Mouse (Mus musculus): ENCODE measurements around the gene Upk3a.
"Not testable (repeated sequence)": the region's sequence is repeated elsewhere in the genome, so short reads cannot be mapped to it uniquely, and the experiment has no call there.

The Upk3a gene

DNA sequence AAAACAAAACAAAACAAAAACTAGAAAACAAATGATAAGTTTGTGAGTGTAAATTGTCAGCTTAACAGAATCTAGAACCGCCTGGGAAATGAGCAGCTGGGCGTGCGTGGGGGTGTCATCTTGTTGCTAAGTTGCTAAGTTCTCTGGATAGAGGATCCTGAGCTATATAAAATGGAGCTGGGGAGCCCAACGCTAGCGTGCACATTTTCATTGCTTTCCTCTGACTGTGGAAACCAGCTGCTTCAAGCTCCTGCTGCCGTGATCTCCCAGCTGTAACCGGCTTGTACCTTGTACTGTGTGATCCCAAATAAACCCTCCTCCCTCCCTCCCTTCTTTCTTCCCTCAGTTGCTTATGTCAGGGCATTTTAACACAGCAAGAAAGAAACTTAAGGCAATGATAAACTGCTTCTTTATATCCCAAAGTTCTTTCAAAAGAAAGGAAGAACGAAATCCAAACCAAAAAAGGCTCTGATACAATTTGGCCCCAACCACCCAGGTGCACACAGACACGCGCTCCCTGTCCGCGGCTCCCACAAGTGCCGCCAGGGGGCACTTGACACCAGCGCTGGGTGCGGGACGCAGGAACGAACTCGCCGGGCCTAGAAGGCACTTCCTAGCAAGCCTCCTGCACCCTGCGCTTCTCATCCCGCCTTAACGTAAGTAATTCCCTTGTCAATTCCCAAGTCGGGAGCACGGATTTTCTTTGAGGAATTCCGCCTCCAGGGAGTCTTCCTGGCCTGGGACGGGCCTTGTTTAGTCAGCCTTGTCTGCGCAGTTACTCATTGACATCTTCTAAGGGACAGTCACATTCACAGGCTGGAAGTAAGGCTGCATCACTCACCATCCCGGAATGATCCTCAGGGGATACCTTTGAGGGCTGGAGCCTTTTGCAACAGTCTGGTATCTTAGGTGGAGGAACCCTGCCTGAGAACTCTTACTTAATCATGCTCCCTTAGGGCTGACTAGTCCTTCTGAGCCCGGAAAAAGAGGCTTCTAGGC is 15.7 kb upstream of the Upk3a start:
- DNase-seq (ENCODE audit: low spot score in 2 of 2): peak; percentile 44 to 77

DNA sequence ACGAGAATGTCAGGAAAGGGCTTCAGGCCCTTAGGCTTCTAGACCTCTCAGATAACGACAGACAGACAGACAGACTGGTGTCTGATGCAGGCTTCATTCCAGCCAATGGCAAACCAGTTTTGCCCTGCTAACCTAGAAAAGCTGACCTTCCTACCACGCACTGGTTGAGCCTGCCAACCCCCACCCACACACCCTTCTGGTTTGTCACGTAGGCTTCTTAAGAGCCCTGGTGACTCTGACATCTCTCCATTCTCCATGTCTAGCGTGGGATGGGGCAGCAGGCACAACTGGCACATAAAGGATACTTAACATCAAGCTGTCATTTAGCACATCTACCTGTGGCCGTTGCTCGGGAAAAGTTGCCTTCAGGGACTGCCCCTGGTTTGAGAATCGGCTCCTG is 7.3 kb upstream of the Upk3a start:
- DNase-seq (ENCODE audit: low spot score in 2 of 2): no peak

DNA sequence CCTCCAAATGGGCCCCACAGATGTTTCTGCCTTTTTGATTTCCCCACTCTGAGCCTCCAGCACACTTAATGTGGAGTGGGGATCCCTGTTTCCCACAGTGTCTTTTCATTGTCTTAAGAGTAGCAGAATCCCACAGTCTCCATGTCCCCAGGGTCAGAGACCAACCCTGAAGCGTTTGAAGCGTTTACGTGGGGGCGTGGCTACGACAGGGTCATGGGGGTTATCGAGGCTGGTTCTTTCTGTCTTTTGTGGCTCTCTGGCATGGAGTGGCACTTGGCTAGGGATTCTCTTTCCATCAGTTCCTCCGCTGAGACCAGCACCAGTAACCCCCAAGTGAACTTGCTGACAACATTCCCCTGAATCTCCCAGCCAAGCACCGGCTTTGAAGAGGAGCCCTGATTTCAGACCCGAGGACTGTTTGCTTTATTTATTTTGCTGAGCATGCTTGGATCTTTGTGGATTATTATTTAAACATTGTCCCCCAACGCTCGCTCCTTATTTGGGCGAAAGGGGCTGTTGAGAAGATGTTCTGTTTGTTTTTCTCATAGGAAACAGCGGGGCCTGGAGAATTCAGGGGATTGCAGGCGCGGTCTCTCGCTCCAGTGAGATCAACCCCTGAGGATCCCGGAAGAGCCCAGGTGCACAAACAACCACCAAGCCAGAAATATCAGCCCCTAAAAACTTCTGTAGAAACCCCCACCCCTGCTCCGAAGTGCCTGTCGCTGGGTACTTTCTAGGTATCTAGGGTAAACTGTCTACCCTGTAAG is 4.9 kb upstream of the Upk3a start:
- DNase-seq (ENCODE audit: low spot score in 2 of 2): no peak

DNA sequence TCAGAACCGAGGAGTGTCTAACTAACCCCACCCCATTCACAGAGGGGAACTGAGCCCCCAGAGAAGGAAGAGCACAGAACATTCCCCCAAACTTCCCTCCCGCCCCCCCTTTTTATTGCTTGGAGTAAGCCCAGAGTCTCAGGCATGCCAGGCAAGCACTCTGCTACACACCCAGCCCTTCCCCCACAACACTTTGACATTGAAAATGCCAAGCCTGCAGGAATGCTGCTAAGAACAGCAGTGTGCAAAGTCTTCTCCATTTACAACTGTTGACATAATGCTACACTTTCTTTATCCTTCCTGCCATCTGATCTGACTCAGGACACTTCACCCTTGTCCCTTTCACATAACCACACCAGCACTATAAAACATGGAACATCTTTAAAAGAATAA is 4.3 kb upstream of the Upk3a start:
- no peak for DNase-seq (ENCODE audit: low spot score in 2 of 2)

DNA sequence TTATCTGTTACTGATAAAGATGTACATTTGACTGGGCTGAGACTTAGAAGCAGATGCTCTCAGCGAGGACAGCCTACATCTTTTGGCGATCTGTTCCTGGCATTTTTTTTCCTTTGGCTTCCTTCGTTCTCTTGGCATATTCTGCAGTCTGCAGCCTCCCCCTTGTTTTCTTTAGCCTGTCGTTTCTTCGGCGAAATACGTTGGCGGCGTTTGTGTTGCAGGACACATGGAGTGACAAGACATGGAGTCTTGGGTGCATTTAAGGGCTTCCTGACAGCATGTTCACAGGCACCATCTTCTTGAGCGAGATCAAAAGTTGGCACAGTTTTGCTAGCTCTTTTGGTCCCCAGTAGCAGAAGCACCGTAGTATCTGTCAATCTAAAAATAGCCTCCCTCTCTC is 1.2 kb upstream of the Upk3a start:
- no peak for DNase-seq (ENCODE audit: low spot score in 2 of 2)

DNA sequence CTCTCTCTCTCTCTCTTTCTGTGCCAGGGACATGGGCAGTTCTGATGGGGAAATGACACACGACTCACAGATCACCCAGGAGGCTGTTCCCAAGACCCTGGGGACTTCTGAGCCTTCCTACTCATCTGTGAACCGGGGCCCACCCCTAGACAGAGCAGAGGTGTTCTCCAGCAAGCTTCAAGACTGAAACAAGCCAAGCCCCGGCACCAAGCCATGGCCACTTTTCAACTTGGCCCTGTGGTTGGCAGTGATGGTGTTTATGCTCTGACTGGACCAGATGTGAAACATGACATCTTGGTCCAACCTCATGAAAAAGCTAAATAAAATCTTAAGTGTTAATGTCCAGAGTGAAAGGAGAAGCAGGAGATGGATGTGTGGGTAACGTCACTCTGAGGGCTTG is 5.3 kb downstream of the Upk3a start:
- DNase-seq (ENCODE audit: low spot score in 2 of 2): no peak

DNA sequence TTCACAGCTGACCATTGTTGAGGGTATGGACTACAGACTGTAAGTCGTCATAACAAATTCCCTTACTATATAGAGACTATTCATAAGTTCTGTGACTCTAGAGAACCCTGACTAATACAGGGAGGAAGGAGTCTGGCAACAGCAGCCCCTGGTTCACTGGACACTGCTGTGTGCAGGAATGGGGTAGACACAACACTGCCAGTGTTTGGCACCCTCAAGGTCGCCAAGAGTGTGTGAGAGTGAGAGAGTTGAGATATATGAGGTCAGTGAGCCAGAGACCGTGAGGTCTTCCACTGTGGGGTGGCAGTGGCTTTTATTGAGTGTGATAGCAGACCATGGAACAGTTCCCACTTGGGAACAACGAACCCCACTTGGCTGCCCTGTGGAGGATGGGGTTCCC is 9.3 kb downstream of the Upk3a start:
- no peak for DNase-seq (ENCODE audit: low spot score in 2 of 2)

DNA sequence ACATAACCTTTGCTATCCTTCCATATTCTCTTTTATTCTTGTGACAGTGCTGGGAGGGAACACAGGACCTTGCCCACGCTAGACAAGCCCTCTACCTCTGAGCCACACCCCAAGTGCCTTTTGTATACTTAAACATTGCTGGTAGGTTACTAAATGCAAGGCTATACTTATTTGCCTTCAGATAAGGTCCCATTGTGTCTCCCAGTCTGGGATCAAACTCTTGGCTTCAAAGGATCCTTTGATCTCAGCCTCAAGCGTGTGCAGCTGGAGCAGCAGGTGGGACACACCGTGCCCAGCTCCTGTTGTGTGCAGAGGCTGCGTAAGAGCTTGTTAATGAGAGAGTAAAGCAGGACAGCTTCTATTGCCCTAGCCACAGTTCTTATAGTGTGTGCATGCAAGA is 10.8 kb downstream of the Upk3a start:
- no peak for DNase-seq (ENCODE audit: low spot score in 2 of 2)

DNA sequence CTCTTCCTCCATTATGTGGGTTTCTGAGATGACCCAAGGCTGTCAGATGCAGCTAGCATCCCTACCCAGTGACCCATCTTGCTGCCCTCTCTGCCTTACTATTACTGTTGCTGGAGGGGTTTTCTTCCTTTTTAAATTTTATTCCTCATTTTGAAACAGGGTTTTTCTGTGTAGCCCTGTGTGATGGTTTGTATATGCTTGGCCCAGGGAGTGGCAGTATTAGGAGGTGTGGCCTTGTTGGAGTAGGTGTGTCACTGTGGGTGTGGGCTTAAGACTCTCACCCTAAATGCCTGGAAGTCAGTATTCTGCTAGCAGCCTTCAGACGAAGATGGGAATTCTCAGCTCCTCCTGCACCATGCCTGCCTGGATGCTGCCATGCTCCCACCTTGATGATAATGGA is 11.7 kb downstream of the Upk3a start, which contains the start of gene Fam118a:
TSS of gene Fam118a (plus strand) at position 301 of the 400 bp plus-strand sequence.
- DNase-seq (ENCODE audit: low spot score in 2 of 2): not testable (repeated sequence)

DNA sequence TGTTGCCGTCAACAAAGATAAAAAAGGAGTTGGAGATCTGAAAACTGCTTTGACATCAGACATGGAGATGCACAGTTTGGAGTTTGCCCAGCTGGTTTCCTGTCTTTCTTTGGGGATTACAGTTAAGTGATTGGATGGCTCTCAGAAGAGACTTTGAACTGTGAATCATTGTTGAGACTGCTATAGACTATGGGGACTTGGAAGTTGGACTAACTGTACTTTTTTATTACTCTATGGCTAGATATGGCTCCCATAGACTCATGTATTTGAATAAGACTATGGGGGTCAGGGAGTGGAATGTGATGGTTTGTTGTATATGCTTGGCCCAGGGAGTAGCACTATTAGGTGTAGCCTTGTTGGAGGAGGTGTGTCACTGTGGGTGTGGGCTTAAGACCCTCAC is 13.7 kb downstream of the Upk3a start:
- not testable (repeated sequence) for DNase-seq (ENCODE audit: low spot score in 2 of 2)

DNA sequence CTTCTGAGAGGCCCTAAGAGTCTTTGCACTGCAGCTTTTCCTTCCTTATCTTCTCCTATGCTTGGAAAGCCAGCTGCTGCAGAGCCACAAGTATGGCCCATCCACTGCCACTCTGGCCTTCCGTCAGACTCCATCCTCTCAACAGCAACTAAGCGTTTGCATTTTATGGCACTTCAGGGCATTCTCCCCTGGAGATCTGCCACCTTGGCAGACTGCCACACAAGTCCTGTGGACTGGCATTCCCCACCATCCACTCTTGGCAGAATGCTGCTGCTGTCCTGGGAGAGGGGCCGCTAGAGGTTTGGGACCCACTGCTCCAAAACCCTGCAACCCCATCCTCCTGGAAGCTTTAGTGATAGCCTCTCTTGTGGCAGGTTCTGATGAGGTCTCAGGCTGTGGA is 14.9 kb downstream of the Upk3a start:
- DNase-seq (ENCODE audit: low spot score in 2 of 2): no peak

DNA sequence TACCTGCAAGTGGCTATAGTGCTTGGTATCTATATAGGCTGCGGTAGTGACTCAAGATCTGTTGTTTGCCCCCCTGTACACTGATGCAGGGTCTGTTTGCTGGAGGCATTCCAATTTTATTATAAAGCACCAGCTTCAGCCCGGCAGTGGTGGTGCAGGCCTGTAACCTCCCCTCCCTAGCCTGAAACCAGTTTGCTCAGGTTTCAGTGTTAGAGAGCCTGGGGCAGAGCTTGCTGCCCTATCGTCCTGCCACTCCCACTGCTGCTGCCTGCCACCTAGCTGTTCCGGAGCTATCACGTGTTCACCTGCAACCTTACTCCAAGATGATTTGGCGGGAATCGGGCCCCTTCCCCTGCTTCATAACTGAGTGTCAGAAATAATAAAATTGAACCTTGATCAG is 17.0 kb downstream of the Upk3a start:
- not testable (repeated sequence) for DNase-seq (ENCODE audit: low spot score in 2 of 2)

DNA sequence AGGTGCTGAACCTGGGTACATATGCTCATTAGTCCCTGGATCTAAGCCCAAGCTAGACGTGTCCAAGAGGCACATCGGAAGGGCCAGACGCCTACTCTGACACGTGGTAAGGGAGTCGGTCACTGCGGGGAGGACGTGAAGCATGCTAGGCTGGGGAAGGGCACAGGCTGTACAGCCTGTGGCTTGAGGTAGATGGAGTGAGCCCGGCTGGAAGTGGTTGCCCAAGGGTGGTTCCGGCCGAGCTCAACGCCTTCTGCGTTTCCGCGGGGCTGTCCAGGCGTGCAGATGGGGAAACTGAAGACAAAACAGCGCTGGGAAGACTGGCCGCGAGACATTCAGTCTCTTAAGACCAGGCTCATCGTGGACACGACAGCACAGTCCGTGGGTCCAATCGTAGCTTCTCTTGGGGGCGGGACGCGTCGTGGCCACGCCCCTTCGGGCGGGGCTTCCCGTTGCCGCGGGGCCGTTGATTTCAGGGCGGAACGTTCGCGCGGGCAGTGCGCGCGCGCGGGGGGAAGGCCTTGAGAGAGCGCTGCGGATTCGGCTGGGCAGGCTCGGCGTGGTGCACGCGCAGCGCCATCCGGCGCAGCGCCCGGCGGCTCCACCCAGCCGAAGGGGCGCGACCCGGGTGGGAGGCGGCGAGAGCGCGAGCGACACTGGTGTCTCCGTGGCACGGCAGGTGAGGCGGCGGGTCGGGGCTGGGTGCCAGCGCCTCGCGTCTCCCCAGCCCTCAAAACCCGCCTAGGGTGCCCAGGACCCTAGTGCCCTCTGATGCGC is 19.8 kb downstream of the Upk3a start:
- DNase-seq (ENCODE audit: low spot score in 2 of 2): peak; percentile 96 to 97

DNA sequence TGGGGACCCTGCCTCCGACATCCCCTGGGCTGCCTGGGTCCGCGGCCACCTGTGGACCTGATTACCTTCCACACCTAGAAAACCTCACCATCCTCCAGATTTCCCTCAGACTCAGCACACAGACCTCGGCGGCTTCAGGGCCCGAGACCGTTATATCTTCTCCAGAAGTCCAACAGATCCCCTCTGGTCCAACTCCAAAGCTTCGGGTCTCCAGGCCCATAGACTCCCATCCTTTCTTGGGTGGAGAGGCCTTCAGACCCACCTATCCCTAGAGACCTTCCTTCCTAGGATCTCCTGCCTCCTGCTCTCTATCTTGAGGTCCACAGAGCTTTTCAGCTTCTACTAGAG is 20.4 kb downstream of the Upk3a start:
- DNase-seq (ENCODE audit: low spot score in 2 of 2): no peak

DNA sequence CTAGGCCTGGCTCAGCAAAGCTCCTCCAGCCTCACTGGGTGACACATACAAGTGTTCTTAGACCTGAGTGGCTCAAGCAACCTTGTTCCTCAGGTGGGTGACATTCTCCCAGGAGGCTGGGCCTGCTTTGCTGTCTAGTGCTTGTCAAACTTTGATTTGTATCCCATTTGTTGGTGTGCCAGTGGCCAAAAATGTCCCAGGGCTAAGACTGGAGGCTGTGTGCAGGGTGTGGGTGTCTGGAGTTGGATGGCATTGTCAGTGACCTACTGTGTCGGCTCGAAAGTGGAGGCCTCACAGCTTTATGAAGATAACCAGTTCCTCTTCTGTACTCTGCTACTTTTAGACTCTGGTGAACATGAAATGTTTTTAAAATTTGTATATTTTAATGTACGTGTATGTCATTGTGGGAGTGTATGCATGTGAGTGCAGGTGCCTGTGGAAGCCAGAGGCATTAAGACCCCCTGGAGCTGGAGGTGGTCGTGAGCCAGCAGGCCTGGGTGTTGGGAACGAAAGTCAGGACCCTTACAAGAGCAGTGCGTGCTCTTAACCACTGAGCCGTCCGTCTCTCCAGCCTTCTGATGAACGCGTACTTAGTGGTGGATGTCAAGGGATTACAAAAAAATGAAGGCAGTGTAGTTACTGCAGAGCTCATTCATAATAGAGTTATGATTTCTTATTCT is 24.7 kb downstream of the Upk3a start:
- DNase-seq (ENCODE audit: low spot score in 2 of 2): no peak

DNA sequence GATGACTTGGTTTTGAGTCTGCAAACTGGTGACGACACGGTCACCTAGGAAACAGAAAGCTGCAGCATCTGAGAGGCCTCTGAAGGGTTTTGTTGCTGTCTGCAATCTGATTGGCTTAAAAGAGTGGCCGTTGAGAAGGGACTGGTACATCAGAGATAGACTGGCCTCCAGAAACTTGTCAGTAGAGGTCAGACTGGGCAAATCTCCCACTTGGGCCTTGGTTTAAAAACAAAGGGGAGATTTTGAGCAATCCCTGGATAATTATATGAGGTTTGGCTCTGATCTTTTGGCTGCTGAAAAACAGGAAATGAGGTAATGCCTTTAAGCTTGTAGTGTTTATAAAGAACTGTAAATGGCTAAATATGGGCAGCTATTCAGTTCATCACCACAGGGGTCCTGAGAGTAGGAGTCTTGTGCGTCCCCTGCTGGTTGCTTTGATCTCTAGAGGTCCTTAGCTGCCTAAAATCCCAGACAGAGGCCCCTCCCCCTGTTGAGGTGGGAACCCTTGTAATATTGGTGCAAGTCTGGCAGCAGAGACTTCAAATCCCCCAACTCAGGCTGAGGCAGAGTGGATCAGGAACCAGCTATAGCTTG is 25.5 kb downstream of the Upk3a start:
- peak; percentile 78 to 83 for DNase-seq (ENCODE audit: low spot score in 2 of 2)

DNA sequence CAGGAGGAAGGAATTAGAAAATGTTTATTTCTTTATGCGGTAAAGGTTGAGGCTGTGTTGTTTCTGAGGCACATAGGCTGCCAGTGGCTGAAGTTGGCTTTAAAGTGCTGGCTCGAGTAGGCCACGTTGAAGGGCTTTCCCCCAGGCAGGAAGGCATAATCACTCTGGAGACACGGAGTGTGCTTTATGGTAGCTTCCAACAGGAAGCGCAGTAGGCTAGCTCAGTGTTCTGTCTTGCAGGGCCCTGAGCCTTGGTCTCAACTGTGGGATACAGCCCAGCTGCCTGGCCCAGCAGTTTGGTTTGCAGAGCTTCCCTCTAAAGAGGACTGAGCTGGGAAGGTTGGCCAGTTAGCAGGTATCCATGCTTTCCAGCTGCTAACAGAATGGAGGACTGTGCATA is 26.2 kb downstream of the Upk3a start:
- no peak for DNase-seq (ENCODE audit: low spot score in 2 of 2)

DNA sequence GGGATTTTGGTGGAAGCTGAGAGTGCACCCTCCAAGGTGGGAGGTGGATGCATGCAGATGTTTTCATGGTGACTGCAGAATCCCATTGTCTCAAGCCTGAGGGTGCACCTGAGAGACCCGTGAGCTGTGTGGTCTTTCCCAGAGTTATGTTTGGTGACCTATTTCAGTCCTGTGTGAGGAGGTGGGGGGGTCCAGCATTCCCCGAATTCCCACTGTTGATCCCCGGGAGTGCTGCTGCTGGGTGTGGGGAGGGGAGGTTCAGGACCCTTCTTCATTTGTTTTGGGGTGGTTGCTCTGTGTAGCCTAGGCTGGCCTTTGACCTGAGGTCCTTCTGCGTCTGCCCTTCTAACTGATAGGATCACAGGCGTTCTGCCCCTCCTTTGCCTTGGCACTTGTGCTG is 26.8 kb downstream of the Upk3a start:
- DNase-seq (ENCODE audit: low spot score in 2 of 2): no peak

DNA sequence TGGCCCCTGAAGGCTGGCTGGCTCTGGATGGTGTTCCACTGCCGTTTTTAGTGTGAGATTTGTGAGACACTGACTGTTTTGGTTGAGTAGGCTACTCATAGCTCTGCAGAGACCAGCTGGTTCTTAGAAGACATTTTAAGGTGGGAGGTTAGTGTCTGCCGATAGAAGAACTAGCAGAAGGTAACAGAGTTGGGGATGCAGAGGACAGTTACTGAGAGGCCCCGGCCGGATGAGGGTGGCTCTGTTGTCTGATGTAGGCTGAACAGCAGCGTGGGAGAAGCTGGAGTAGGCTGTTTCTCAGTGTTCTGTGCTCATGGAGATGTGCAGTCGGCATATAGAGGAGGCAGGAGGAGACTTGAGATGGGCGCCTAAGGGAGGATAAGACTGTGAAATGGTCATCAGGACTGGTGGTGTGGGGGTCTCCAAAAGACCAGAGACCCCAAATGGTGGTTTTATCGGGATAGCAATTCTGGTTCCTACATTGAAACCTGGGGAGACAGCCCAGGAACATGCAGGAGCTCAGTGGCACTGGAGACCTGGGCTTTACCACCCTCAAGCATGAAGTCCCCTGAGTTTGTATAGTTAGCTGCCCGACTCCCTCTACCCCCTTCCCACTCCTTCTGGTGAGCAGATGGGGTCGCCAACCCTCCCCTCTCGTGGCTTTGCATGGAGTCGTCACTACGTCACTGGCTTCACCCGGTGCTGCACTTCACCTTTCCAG is 29.4 kb downstream of the Upk3a start:
- DNase-seq (ENCODE audit: low spot score in 2 of 2): no peak

DNA sequence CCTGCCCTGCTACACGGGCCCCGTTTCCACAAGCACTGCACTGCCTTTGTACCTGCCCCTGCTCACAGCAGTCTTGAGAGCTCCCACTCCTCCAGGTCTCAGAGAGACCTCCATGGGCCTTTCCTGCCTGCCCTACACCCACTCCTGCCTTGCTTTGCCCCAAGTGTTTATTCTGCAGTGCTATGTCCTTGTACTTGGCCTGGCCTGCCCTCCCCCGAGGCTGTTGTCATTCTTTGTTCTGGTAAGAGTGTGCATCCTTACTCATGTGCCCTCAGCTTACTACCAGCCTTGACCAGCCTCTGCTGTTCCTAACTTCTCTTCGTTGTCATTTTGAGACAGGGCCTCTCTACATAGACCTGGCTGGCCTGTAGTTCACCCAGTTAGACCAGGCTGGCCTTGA is 30.9 kb downstream of the Upk3a start:
- DNase-seq (ENCODE audit: low spot score in 2 of 2): no peak

DNA sequence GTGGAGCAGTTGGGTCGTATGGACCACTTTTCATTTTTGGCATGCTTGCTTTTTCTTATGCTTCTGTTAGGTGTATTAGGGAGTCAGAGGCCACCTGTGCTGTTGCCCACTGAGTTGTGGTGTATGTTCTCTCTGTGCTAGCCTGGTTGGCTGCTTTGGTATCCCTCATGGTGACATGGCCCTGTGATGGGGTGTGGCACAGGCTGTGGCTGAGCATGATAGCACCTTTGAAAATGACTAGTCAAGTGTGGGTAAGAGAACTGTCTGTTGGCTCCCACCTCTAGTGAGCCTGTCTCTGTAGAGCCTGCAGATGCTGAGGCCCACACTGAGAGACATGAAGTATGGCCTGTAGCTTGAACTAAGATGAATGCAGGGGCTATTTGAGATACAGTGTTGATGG is 32.8 kb downstream of the Upk3a start:
- no peak for DNase-seq (ENCODE audit: low spot score in 2 of 2)
